Comparison of ENCODE assay signal across 30 mouse cellular contexts in the genomic region with DNA sequence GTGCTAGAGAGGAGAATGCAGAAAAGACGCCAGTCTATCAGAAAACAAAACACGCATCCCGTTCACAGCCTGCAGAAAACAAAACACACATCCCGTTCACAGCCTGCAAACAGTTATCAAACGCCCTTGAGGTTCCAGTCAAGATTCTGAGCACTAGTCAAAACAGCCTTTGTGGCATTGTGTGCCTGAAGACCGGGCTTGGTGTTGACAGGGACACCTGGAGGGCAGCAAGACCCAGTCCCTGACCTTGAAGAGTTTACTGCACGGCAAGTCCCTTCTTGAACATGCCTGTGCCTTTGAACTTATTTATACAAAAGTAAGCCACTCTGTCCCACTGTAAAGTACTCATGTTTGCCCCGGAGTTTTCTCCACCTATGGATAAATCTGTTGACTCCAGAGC. TPM values are rescaled to one million over a fixed set of nuclear protein-coding genes. Genes with fewer than 3 reads are reported as not detected.
DNase-seq lines count a peak whose midpoint lies in the region; ATAC-seq and TF ChIP-seq lines count a peak whose summit lies in the region.
"Had no signal": no experiment of that assay in that cellular context is flagged by ENCODE, and none has a peak within 500 bp of the region (broad histone marks: within the 10 kb centered on the region; RNA-seq: fewer than 3 reads in every experiment).

No protein-coding gene starts in this region.

- no peak overlapping the region for H3K4me2 ChIP-seq in heart, embryonic 11.5 days
- no peak overlapping the region for H3K4me2 ChIP-seq in heart, embryonic 15.5 days
- no peak overlapping the region for H3K4me2 ChIP-seq in midbrain, embryonic 11.5 days
- no peak overlapping the region for H3K4me2 ChIP-seq in midbrain, postnatal 0 days (ENCODE audit: low read depth, low read length, poor library complexity, severe bottlenecking)
- no peak overlapping the region for H3K4me2 ChIP-seq in hindbrain, embryonic 16.5 days (ENCODE audit: low read length)
- H3K4me2 ChIP-seq: embryonic facial prominence, embryonic 15.5 days; hindbrain, embryonic 12.5 days had no signal

- 34% methylated on average over 8 of the region's 8 CpGs for WGBS in heart, embryonic 10.5 days
- WGBS in heart, embryonic 11.5 days (ENCODE audit: insufficient replicate concordance) = 32% methylated on average over 8 of the region's 8 CpGs
- 25% methylated on average over 8 of the region's 8 CpGs for WGBS in heart, embryonic 15.5 days
- 66% methylated on average over 8 of the region's 8 CpGs for WGBS in midbrain, embryonic 11.5 days
- WGBS in midbrain, postnatal 0 days = 58% methylated on average over 8 of the region's 8 CpGs
- 76% methylated on average over 8 of the region's 8 CpGs for WGBS in limb, embryonic 10.5 days
- WGBS in hindbrain, embryonic 16.5 days = 60% methylated on average over 8 of the region's 8 CpGs

- H3K4me1 ChIP-seq in heart, embryonic 10.5 days = peaks cover 19% of the 10 kb centered on the region
- peaks cover 11% of the 10 kb centered on the region; the same call in 1 of the 2 replicates for H3K4me1 ChIP-seq in heart, embryonic 11.5 days (ENCODE audit: control insufficient read depth, insufficient read depth, low read length)
- H3K4me1 ChIP-seq in heart, embryonic 15.5 days (replicated peaks) = peaks cover 12% of the 10 kb centered on the region
- no peaks in the 10 kb centered on the region for H3K4me1 ChIP-seq in midbrain, embryonic 11.5 days (ENCODE audit: control insufficient read depth, insufficient read depth, low read length)
- H3K4me1 ChIP-seq in midbrain, postnatal 0 days (ENCODE audit: insufficient read depth, low read length) = no peaks in the 10 kb centered on the region
- H3K4me1 ChIP-seq in limb, embryonic 10.5 days = peaks cover 17% of the 10 kb centered on the region
- H3K4me1 ChIP-seq in hindbrain, embryonic 16.5 days (ENCODE audit: control insufficient read depth, insufficient read depth, low read depth, low read length) = no peaks in the 10 kb centered on the region
- H3K4me1 ChIP-seq: embryonic facial prominence, embryonic 15.5 days; hindbrain, embryonic 12.5 days had no signal

- no peak for ATAC-seq in heart, embryonic 11.5 days (replicated peaks; ENCODE audit: insufficient number of reproducible peaks, low FRiP score, low TSS enrichment)
- ATAC-seq in heart, embryonic 15.5 days (replicated peaks; ENCODE audit: insufficient number of reproducible peaks, insufficient read depth, low FRiP score, low read depth) = no peak
- no peak for ATAC-seq in midbrain, embryonic 11.5 days (ENCODE audit: low FRiP score)
- ATAC-seq in midbrain, postnatal 0 days (ENCODE audit: low FRiP score) = no peak
- ATAC-seq in hindbrain, embryonic 16.5 days = no peak
- ATAC-seq: CD4-positive, CD25-positive, alpha-beta regulatory T cell, adult 4 months; forebrain, embryonic 14.5 days; hindbrain, postnatal 0 days had no signal

- H3K4me3 ChIP-seq in heart, embryonic 10.5 days = no peak overlapping the region
- no peak overlapping the region for H3K4me3 ChIP-seq in heart, embryonic 11.5 days (ENCODE audit: low read depth, low read length)
- no peak overlapping the region for H3K4me3 ChIP-seq in heart, embryonic 15.5 days
- H3K4me3 ChIP-seq in midbrain, embryonic 11.5 days (ENCODE audit: low read depth, low read length) = no peak overlapping the region
- H3K4me3 ChIP-seq in midbrain, postnatal 0 days (ENCODE audit: low read depth, low read length) = no peak overlapping the region
- no peak overlapping the region for H3K4me3 ChIP-seq in limb, embryonic 10.5 days
- H3K4me3 ChIP-seq in hindbrain, embryonic 16.5 days (ENCODE audit: low read length) = no peak overlapping the region
- H3K4me3 ChIP-seq: embryonic facial prominence, embryonic 15.5 days; erythroblast, embryonic 14.5 days; forebrain, embryonic 10.5 days; gastrocnemius, adult 2 months; hindbrain, embryonic 12.5 days had no signal

- H3K9ac ChIP-seq in heart, embryonic 11.5 days (ENCODE audit: low read depth, low read length) = no peak overlapping the region; the same call in 1 of the 2 replicates
- peak overlapping the region; percentile 7; the same call in 1 of the 2 replicates for H3K9ac ChIP-seq in heart, embryonic 15.5 days
- no peak overlapping the region for H3K9ac ChIP-seq in midbrain, embryonic 11.5 days (ENCODE audit: low read length)
- H3K9ac ChIP-seq in midbrain, postnatal 0 days (replicated peaks; ENCODE audit: low read length, poor library complexity, severe bottlenecking) = no peak overlapping the region
- H3K9ac ChIP-seq in hindbrain, embryonic 16.5 days (ENCODE audit: low read depth, low read length) = no peak overlapping the region
- H3K9ac ChIP-seq: embryonic facial prominence, embryonic 15.5 days; hindbrain, embryonic 12.5 days had no signal

- H3K27me3 ChIP-seq in heart, embryonic 10.5 days (ENCODE audit: insufficient read depth, poor library complexity, severe bottlenecking) = peaks cover 29% of the 10 kb centered on the region; the same call in 1 of the 2 replicates
- H3K27me3 ChIP-seq in heart, embryonic 11.5 days (ENCODE audit: control insufficient read depth, insufficient read depth, low read length) = no peaks in the 10 kb centered on the region
- no peaks in the 10 kb centered on the region for H3K27me3 ChIP-seq in heart, embryonic 15.5 days
- no peaks in the 10 kb centered on the region; the same call in 1 of the 2 replicates for H3K27me3 ChIP-seq in midbrain, embryonic 11.5 days (ENCODE audit: control insufficient read depth, insufficient read depth, low read length)
- 0 out of 2 replicates have a peak, but pooled peaks cover 4% of the 10 kb centered on the region for H3K27me3 ChIP-seq in midbrain, postnatal 0 days (ENCODE audit: insufficient read depth, low read length)
- no peaks in the 10 kb centered on the region for H3K27me3 ChIP-seq in limb, embryonic 10.5 days (ENCODE audit: low read depth, poor library complexity, severe bottlenecking)
- no peaks in the 10 kb centered on the region for H3K27me3 ChIP-seq in hindbrain, embryonic 16.5 days (replicated peaks; ENCODE audit: control insufficient read depth, insufficient read depth, low read length)
- H3K27me3 ChIP-seq: embryonic facial prominence, embryonic 15.5 days had no signal

- TF ChIP-seq CTCF in midbrain, postnatal 0 days (IDR thresholded peaks at IDR 0.05) = no peak

- no peak for DNase-seq in heart, embryonic 10.5 days (ENCODE audit: low spot score)
- DNase-seq in heart, postnatal 10 days = no peak
- DNase-seq in midbrain, embryonic 11.5 days (ENCODE audit: low spot score, missing footprints) = peak; percentile 1
- no peak for DNase-seq in midbrain, postnatal 0 days (ENCODE audit: low spot score)
- DNase-seq in limb, embryonic 10.5 days (ENCODE audit: low spot score) = no peak
- DNase-seq: adrenal gland, postnatal 10 days; B cell, adult 2 months; cerebellum, adult 11 months; cerebellum, adult 8-10 months; cerebellum, postnatal 14 days; embryo, embryonic 11 days; gastrocnemius, adult 2 months; gastrocnemius, postnatal 25 days; heart, postnatal 4 days had no signal

- peak overlapping the region; percentile 57; the same call in 1 of the 2 replicates for H3K27ac ChIP-seq in heart, embryonic 10.5 days
- no peak overlapping the region for H3K27ac ChIP-seq in heart, embryonic 11.5 days (ENCODE audit: low read depth, low read length)
- H3K27ac ChIP-seq in heart, embryonic 15.5 days = no peak overlapping the region
- no peak overlapping the region for H3K27ac ChIP-seq in midbrain, embryonic 11.5 days (ENCODE audit: low read depth, low read length)
- no peak overlapping the region for H3K27ac ChIP-seq in midbrain, postnatal 0 days (ENCODE audit: low read depth, low read length)
- H3K27ac ChIP-seq in limb, embryonic 10.5 days = peak overlapping the region; percentile 3; the same call in 1 of the 2 replicates
- no peak overlapping the region for H3K27ac ChIP-seq in hindbrain, embryonic 16.5 days (ENCODE audit: low read depth, low read length)
- H3K27ac ChIP-seq: embryonic facial prominence, embryonic 15.5 days; forebrain, embryonic 10.5 days; gastrocnemius, adult 2 months; hindbrain, embryonic 12.5 days; hindbrain, postnatal 0 days had no signal

- no peaks in the 10 kb centered on the region for H3K36me3 ChIP-seq in heart, embryonic 10.5 days
- no peaks in the 10 kb centered on the region for H3K36me3 ChIP-seq in heart, embryonic 11.5 days (ENCODE audit: control insufficient read depth, insufficient read depth, low read length)
- H3K36me3 ChIP-seq in heart, embryonic 15.5 days = no peaks in the 10 kb centered on the region
- H3K36me3 ChIP-seq in midbrain, embryonic 11.5 days (ENCODE audit: control insufficient read depth, insufficient read depth, low read length) = no peaks in the 10 kb centered on the region
- no peaks in the 10 kb centered on the region for H3K36me3 ChIP-seq in midbrain, postnatal 0 days (ENCODE audit: insufficient read depth, low read length)
- H3K36me3 ChIP-seq in limb, embryonic 10.5 days = no peaks in the 10 kb centered on the region
- H3K36me3 ChIP-seq in hindbrain, embryonic 16.5 days (ENCODE audit: control insufficient read depth, insufficient read depth, low read length) = no peaks in the 10 kb centered on the region
- H3K36me3 ChIP-seq: embryonic facial prominence, embryonic 15.5 days; forebrain, embryonic 10.5 days; G1E; hindbrain, embryonic 12.5 days had no signal

- no peaks in the 10 kb centered on the region for H3K9me3 ChIP-seq in heart, embryonic 10.5 days
- no peaks in the 10 kb centered on the region for H3K9me3 ChIP-seq in heart, embryonic 11.5 days (replicated peaks; ENCODE audit: control insufficient read depth, low read length)
- H3K9me3 ChIP-seq in heart, embryonic 15.5 days (replicated peaks) = no peaks in the 10 kb centered on the region
- H3K9me3 ChIP-seq in midbrain, embryonic 11.5 days (ENCODE audit: control insufficient read depth, low read length) = no peaks in the 10 kb centered on the region
- no peaks in the 10 kb centered on the region for H3K9me3 ChIP-seq in midbrain, postnatal 0 days (ENCODE audit: low read length)
- H3K9me3 ChIP-seq in limb, embryonic 10.5 days (replicated peaks) = no peaks in the 10 kb centered on the region
- no peaks in the 10 kb centered on the region for H3K9me3 ChIP-seq in hindbrain, embryonic 16.5 days (ENCODE audit: control insufficient read depth, low read length)
- H3K9me3 ChIP-seq: embryonic facial prominence, embryonic 15.5 days; forebrain, embryonic 10.5 days; G1E; hindbrain, embryonic 12.5 days had no signal

- intact Hi-C loops in heart, postnatal 10 days (cut with DNase I) = no loop called here

RNA-seq across cellular contexts. Expression of a gene that starts 3.1 kb away (rescaled TPM):
- polyA plus RNA-seq in heart, embryonic 10.5 days (2016; fragmentation: Nextera tagmentation; extraction: Ambion mirVana) = 0.07 and 1.2 TPM in 2 replicates
- not detected in 2 replicates for polyA plus RNA-seq in heart, embryonic 11.5 days (2014; fragmentation: Nextera tagmentation; extraction: Ambion mirVana)
- 0.13 TPM in 1 of 2 replicates, not detected in the other for polyA plus RNA-seq in heart, embryonic 15.5 days (2015; fragmentation: Nextera tagmentation; extraction: Ambion mirVana)
- total RNA-seq in heart, postnatal 10 days (2021) = not detected
- not detected in 2 replicates for polyA plus RNA-seq in midbrain, embryonic 11.5 days (2014; fragmentation: Nextera tagmentation; extraction: Ambion mirVana)
- total RNA-seq in midbrain, postnatal 0 days (2014; rRNA removed) = not detected in 2 replicates
- polyA plus RNA-seq in midbrain, postnatal 0 days (2015; fragmentation: Nextera tagmentation; extraction: Ambion mirVana) = not detected in 2 replicates
- 0.13 TPM in 1 of 2 replicates, not detected in the other for polyA plus RNA-seq in limb, embryonic 10.5 days (2016; fragmentation: Nextera tagmentation; extraction: Ambion mirVana)
- polyA plus RNA-seq in hindbrain, embryonic 16.5 days (2015; fragmentation: Nextera tagmentation; extraction: Ambion mirVana) = not detected in 2 replicates
- total RNA-seq: common myeloid progenitor, adult 5-6 weeks; G1E; gastrocnemius, adult 2 months; gastrocnemius, postnatal 25 days; granulocyte monocyte progenitor cell, adult 5-6 weeks; heart, postnatal 4 days; hindbrain, postnatal 0 days had no signal
- polyA plus RNA-seq: CD4-positive, CD25-positive, alpha-beta regulatory T cell, adult 4 months; embryonic facial prominence, embryonic 11.5 days; erythroblast, embryonic 14.5 days; forebrain, embryonic 10.5 days; forebrain, embryonic 14.5 days; G1E; hindbrain, embryonic 12.5 days; hindbrain, postnatal 0 days had no signal

RNA-seq across cellular contexts. Expression of a gene that starts 8.1 kb away (rescaled TPM):
- polyA plus RNA-seq in heart, embryonic 10.5 days (2016; fragmentation: Nextera tagmentation; extraction: Ambion mirVana) = not detected in 2 replicates
- polyA plus RNA-seq in heart, embryonic 11.5 days (2014; fragmentation: Nextera tagmentation; extraction: Ambion mirVana) = not detected in 2 replicates
- polyA plus RNA-seq in heart, embryonic 15.5 days (2015; fragmentation: Nextera tagmentation; extraction: Ambion mirVana) = 0.36 TPM in 1 of 2 replicates, not detected in the other
- total RNA-seq in heart, postnatal 10 days (2021) = not detected
- not detected in 2 replicates for polyA plus RNA-seq in midbrain, embryonic 11.5 days (2014; fragmentation: Nextera tagmentation; extraction: Ambion mirVana)
- not detected in 2 replicates for total RNA-seq in midbrain, postnatal 0 days (2014; rRNA removed)
- polyA plus RNA-seq in midbrain, postnatal 0 days (2015; fragmentation: Nextera tagmentation; extraction: Ambion mirVana) = not detected in 2 replicates
- polyA plus RNA-seq in limb, embryonic 10.5 days (2016; fragmentation: Nextera tagmentation; extraction: Ambion mirVana) = not detected in 2 replicates
- polyA plus RNA-seq in hindbrain, embryonic 16.5 days (2015; fragmentation: Nextera tagmentation; extraction: Ambion mirVana) = not detected in 2 replicates
- total RNA-seq: common myeloid progenitor, adult 5-6 weeks; gastrocnemius, adult 2 months; granulocyte monocyte progenitor cell, adult 5-6 weeks; heart, postnatal 4 days; hindbrain, postnatal 0 days had no signal
- polyA plus RNA-seq: brain, embryonic 14.5 days; CD4-positive, CD25-positive, alpha-beta regulatory T cell, adult 4 months; embryonic facial prominence, embryonic 11.5 days; embryonic facial prominence, embryonic 15.5 days; erythroblast, embryonic 14.5 days; forebrain, embryonic 10.5 days; forebrain, embryonic 14.5 days; G1E; hindbrain, embryonic 12.5 days; hindbrain, postnatal 0 days had no signal

RNA-seq across cellular contexts. Expression of a gene that starts 15.2 kb away (rescaled TPM):
- 4.3 and 124 TPM in 2 replicates for polyA plus RNA-seq in heart, embryonic 10.5 days (2016; fragmentation: Nextera tagmentation; extraction: Ambion mirVana)
- polyA plus RNA-seq in heart, embryonic 11.5 days (2014; fragmentation: Nextera tagmentation; extraction: Ambion mirVana) = 5.7 and 29.6 TPM in 2 replicates
- 3.9 and 29.5 TPM in 2 replicates for polyA plus RNA-seq in heart, embryonic 15.5 days (2015; fragmentation: Nextera tagmentation; extraction: Ambion mirVana)
- under 1 TPM; 0.26 to 0.50 TPM for total RNA-seq in heart, postnatal 10 days (2021)
- polyA plus RNA-seq in midbrain, embryonic 11.5 days (2014; fragmentation: Nextera tagmentation; extraction: Ambion mirVana) = 0.68 and 1.00 TPM in 2 replicates
- 1.4 TPM in 1 of 2 replicates, not detected in the other for total RNA-seq in midbrain, postnatal 0 days (2014; rRNA removed)
- 5.5 and 6.2 TPM in 2 replicates for polyA plus RNA-seq in midbrain, postnatal 0 days (2015; fragmentation: Nextera tagmentation; extraction: Ambion mirVana)
- polyA plus RNA-seq in limb, embryonic 10.5 days (2016; fragmentation: Nextera tagmentation; extraction: Ambion mirVana) = 1.3 and 1.7 TPM in 2 replicates
- polyA plus RNA-seq in hindbrain, embryonic 16.5 days (2015; fragmentation: Nextera tagmentation; extraction: Ambion mirVana) = 2.7 and 4.1 TPM in 2 replicates
- total RNA-seq: common myeloid progenitor, adult 5-6 weeks; G1E; gastrocnemius, adult 2 months; gastrocnemius, postnatal 25 days; granulocyte monocyte progenitor cell, adult 5-6 weeks had no signal
- polyA plus RNA-seq: CD4-positive, CD25-positive, alpha-beta regulatory T cell, adult 4 months had no signal

RNA-seq across cellular contexts. Expression of a gene that starts 24.8 kb away (rescaled TPM):
- 0.23 TPM in 1 of 2 replicates, not detected in the other for polyA plus RNA-seq in heart, embryonic 10.5 days (2016; fragmentation: Nextera tagmentation; extraction: Ambion mirVana)
- not detected in 2 replicates for polyA plus RNA-seq in heart, embryonic 11.5 days (2014; fragmentation: Nextera tagmentation; extraction: Ambion mirVana)
- polyA plus RNA-seq in heart, embryonic 15.5 days (2015; fragmentation: Nextera tagmentation; extraction: Ambion mirVana) = not detected in 2 replicates
- total RNA-seq in heart, postnatal 10 days (2021) = not detected
- polyA plus RNA-seq in midbrain, embryonic 11.5 days (2014; fragmentation: Nextera tagmentation; extraction: Ambion mirVana) = 0.15 TPM in 1 of 2 replicates, not detected in the other
- total RNA-seq in midbrain, postnatal 0 days (2014; rRNA removed) = not detected in 2 replicates
- not detected in 2 replicates for polyA plus RNA-seq in midbrain, postnatal 0 days (2015; fragmentation: Nextera tagmentation; extraction: Ambion mirVana)
- 0.20 TPM in 1 of 2 replicates, not detected in the other for polyA plus RNA-seq in limb, embryonic 10.5 days (2016; fragmentation: Nextera tagmentation; extraction: Ambion mirVana)
- not detected in 2 replicates for polyA plus RNA-seq in hindbrain, embryonic 16.5 days (2015; fragmentation: Nextera tagmentation; extraction: Ambion mirVana)
- total RNA-seq: common myeloid progenitor, adult 5-6 weeks; gastrocnemius, adult 2 months; gastrocnemius, postnatal 25 days; granulocyte monocyte progenitor cell, adult 5-6 weeks; heart, postnatal 4 days had no signal
- polyA plus RNA-seq: brain, embryonic 14.5 days; CD4-positive, CD25-positive, alpha-beta regulatory T cell, adult 4 months; embryonic facial prominence, embryonic 11.5 days; embryonic facial prominence, embryonic 15.5 days; erythroblast, embryonic 14.5 days; forebrain, embryonic 10.5 days; forebrain, embryonic 14.5 days; G1E; hindbrain, postnatal 0 days; intestine, embryonic 14.5 days had no signal

RNA-seq across cellular contexts. Expression of a gene that starts 29.3 kb away (rescaled TPM):
- 47.6 and 62.5 TPM in 2 replicates for polyA plus RNA-seq in heart, embryonic 10.5 days (2016; fragmentation: Nextera tagmentation; extraction: Ambion mirVana)
- polyA plus RNA-seq in heart, embryonic 11.5 days (2014; fragmentation: Nextera tagmentation; extraction: Ambion mirVana) = 41.2 and 46.4 TPM in 2 replicates
- 32.8 and 39.6 TPM in 2 replicates for polyA plus RNA-seq in heart, embryonic 15.5 days (2015; fragmentation: Nextera tagmentation; extraction: Ambion mirVana)
- total RNA-seq in heart, postnatal 10 days (2021) = 10 to 100 TPM; 22.1 to 22.8 TPM
- 59.3 and 62.0 TPM in 2 replicates for polyA plus RNA-seq in midbrain, embryonic 11.5 days (2014; fragmentation: Nextera tagmentation; extraction: Ambion mirVana)
- 33.7 and 46.1 TPM in 2 replicates for total RNA-seq in midbrain, postnatal 0 days (2014; rRNA removed)
- 46.3 and 46.8 TPM in 2 replicates for polyA plus RNA-seq in midbrain, postnatal 0 days (2015; fragmentation: Nextera tagmentation; extraction: Ambion mirVana)
- 77.1 and 80.9 TPM in 2 replicates for polyA plus RNA-seq in limb, embryonic 10.5 days (2016; fragmentation: Nextera tagmentation; extraction: Ambion mirVana)
- 57.8 TPM in 2 replicates for polyA plus RNA-seq in hindbrain, embryonic 16.5 days (2015; fragmentation: Nextera tagmentation; extraction: Ambion mirVana)

Comparison
In these comparisons a context has a peak if more than half of its experiments do, and no peak if none do; other contexts are left out.
1. H3K27ac ChIP-seq: peak in heart, embryonic 10.5 days (single experiment) and limb, embryonic 10.5 days (single experiment); none in heart, embryonic 11.5 days (single experiment), heart, embryonic 15.5 days (single experiment), midbrain, embryonic 11.5 days (single experiment), midbrain, postnatal 0 days (single experiment) and hindbrain, embryonic 16.5 days (single experiment).